Mouse (Mus musculus): ENCODE data around the gene Vmn2r29.
"Not testable (repeated sequence)": the region's sequence is repeated elsewhere in the genome, so short reads cannot be mapped to it uniquely, and the experiment has no call there.

Vmn2r29 gene

GRCm38 (mm10) chr7:7247228-7247627 is at the start of gene Vmn2r29:
Vmn2r29 (minus strand) TSS chr7:7247328.
- DNase-seq, result not testable (repeated sequence)

- DNase-seq, result peak; percentile 26 to 45
Observed at GRCm38 (mm10) chr7:7295595-7295994, 48.5 kb upstream of the Vmn2r29 start.

- DNase-seq, result no peak
Observed at GRCm38 (mm10) chr7:7281383-7281782, 34.3 kb upstream of the Vmn2r29 start.

- DNase-seq, result peak; percentile 87 to 90
Observed at GRCm38 (mm10) chr7:7277966-7278567, 30.9 kb upstream of the Vmn2r29 start, which contains the start of gene Gm45844. Gm45844 (minus strand) TSS chr7:7278289.

GRCm38 (mm10) chr7:7277556-7277955 is 30.4 kb upstream of the Vmn2r29 start:
- DNase-seq, result peak in 1 of 2 experiments; percentile 37

DNA sequence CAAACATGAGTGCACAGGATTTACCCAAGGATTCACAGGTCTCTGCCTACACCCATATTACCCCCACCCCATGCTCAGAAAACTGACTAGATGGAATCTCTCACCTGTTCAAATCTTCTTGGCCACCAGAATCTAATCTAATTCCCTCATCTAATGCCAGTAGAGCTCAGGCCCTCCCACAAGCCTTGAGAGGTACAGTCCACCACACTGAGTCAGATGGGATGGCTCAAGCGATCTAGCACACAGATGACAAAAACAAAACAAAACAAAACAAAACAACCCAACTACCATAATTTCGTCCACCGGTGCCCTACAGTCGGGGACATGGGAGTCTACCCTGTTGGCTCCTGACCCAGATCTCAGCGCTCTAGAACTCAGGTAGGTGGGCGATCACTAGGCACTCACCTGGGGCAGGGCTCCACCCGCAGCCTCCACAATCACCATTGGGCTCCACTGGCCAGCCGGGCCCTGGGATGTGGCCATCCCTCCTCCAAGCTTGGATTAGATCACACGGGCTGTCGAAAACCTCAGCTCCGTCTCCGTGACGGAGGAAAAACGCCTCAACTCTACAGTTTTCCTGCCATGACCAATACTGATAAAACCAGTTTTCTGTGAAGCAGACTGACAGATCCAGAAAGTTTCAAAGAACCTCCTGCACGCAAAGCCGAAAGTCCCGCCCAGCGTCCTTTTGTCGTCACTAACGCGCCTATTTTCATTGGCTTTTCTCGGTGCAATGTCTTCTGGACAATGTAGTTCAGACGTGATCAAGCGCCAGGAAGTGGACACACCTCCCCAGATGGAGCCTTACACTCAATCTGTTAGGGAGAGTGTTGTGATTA is 37.6 kb downstream of the Vmn2r29 start, which contains the start of gene Zfp772:
Zfp772 (minus strand) TSS at position 686 of the 839 bp plus-strand sequence.
- peak; percentile 45 to 54 for DNase-seq

DNA sequence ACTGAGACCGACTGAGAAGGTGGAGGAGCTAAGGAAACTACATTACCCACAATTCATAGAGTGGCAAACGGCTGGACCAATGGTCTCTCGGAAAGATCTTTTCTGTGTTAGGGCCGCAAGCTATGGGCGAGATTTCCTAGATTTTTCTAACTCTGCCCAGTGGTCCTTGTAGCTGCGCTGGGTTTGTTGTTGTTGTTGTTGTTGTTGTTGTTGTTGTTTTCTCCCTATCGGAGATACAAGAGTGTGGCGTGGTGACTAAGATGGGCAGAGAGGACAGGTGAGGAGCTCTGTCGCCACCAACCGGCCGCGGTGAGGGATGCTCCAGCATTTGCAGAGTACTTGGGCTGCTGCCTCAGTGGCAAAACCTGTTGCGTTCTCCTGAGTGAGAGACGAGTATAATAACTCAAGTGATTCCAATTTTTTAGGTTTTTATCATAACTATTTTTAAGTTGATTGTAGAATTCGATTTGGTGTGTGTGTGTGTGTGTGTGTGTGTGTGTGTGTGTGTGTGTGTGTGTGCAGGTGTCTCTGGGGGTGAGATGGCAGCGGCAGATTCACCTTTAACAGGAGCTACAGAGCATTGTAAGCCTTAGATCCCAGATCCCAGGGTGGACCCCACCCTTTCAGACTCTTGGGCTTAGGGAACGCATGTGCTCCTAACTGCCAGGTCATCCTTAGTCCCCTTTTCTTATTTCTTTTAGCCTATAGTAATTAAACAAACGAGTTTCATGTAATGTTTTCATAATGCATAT is 58.8 kb downstream of the Vmn2r29 start:
- peak; percentile 71 to 72 for DNase-seq

GRCm38 (mm10) chr7:7187417-7188190 is 59.5 kb downstream of the Vmn2r29 start:
- no peak for DNase-seq

DNA sequence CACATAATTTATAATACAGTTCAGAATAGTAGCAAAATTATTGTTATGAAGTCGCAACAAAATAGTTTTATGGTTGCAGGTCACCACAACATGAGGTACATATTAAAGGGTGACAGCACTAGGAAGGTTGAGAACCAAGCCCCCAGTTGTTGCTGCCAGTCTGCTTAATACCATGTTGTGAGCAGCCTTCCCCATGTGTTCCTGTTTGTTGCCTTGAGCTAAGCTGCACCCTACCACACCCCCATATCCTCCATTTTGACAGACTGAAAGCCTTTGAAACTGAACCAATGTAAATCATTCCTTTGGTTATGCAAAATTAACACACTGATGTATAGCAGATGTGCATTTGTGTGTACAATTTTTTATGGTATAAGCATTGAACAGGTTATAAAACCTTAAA is 61.2 kb downstream of the Vmn2r29 start:
- DNase-seq, result no peak
